Mouse (Mus musculus): Measurements from ENCODE around the gene Rsph10b. TPM values are rescaled to one million over a fixed set of nuclear protein-coding genes. Genes with fewer than 3 reads are reported as not detected.

Rsph10b gene
- under 1 TPM in 1 of 2 experiments, not detected in 1; 0.32 TPM for polyA plus RNA-seq (2012; fragmentation: generic; extraction: Trizol)

GRCm38 (mm10) chr5:143932831-143933230 is at the start of gene Rsph10b:
Gene Rsph10b (plus strand): TSS chr5:143933035.

GRCm38 (mm10) chr5:143897635-143898330 is 35.1 kb upstream of the Rsph10b start, which contains the start of gene Ankrd61:
Gene Ankrd61 (minus strand): TSS chr5:143897685.

GRCm38 (mm10) chr5:143909417-143910400 is 23.1 kb upstream of the Rsph10b start, which contains the start of the genes Aimp2 and Pms2:
Gene Aimp2 (minus strand): TSS chr5:143909847.
Gene Pms2 (plus strand): TSS chr5:143909964.

GRCm38 (mm10) chr5:143927875-143928274 is 5.0 kb upstream of the Rsph10b start, which contains the start of gene Gm42421:
Gene Gm42421 (plus strand): TSS chr5:143928175.

GRCm38 (mm10) chr5:144014551-144015311 is 81.9 kb downstream of the Rsph10b start, which contains the start of gene Ccz1:
Gene Ccz1 (minus strand): TSS chr5:144014877.

GRCm38 (mm10) chr5:144026620-144027263 is 93.9 kb downstream of the Rsph10b start, which contains the start of gene Ocm:
Gene Ocm (minus strand): TSS chr5:144026670.

Other genes starting within 250 kb of the Rsph10b start
- gene Usp42, start 200.8 kb upstream of the Rsph10b start, polyA plus RNA-seq (2012; fragmentation: generic; extraction: Trizol), result 1 to 10 TPM; 2.6 to 4.7 TPM
- gene Eif2ak1, start 115.2 kb upstream of the Rsph10b start, polyA plus RNA-seq (2012; fragmentation: generic; extraction: Trizol), result 10 to 100 TPM in 1 of 2 experiments, 1 to 10 TPM in 1; 4.2 to 15.4 TPM
- gene Ankrd61, start 35.4 kb upstream of the Rsph10b start, polyA plus RNA-seq (2012; fragmentation: generic; extraction: Trizol), result under 1 TPM; 0.04 to 0.26 TPM
- 100 to 1,000 TPM in 1 of 2 experiments, 10 to 100 TPM in 1; 48.8 to 214 TPM for gene Aimp2, start 23.2 kb upstream of the Rsph10b start, polyA plus RNA-seq (2012; fragmentation: generic; extraction: Trizol)
- 1 to 10 TPM; 1.1 to 3.3 TPM for gene Pms2, start 23.1 kb upstream of the Rsph10b start, polyA plus RNA-seq (2012; fragmentation: generic; extraction: Trizol)
- gene Gm42421, start 4.9 kb upstream of the Rsph10b start, polyA plus RNA-seq (2012; fragmentation: generic; extraction: Trizol), result under 1 TPM in 1 of 2 experiments, not detected in 1; 0.21 TPM
- gene Ccz1, start 81.8 kb downstream of the Rsph10b start, polyA plus RNA-seq (2012; fragmentation: generic; extraction: Trizol), result 10 to 100 TPM in 1 of 2 experiments, 1 to 10 TPM in 1; 6.6 to 25.0 TPM
- gene Ocm, start 93.6 kb downstream of the Rsph10b start, polyA plus RNA-seq (2012; fragmentation: generic; extraction: Trizol), result not detected
- 1 to 10 TPM in 1 of 2 experiments, under 1 TPM in 1; 0.50 to 3.1 TPM for gene Lmtk2, start 167.4 kb downstream of the Rsph10b start, polyA plus RNA-seq (2012; fragmentation: generic; extraction: Trizol)

All from C3H10T1/2 (cell line).